Mouse (Mus musculus) liver, embryonic 16.5 days (tissue): ENCODE data around the gene Rpl15. TPM values are rescaled to one million over a fixed set of nuclear protein-coding genes. Genes with fewer than 3 reads are reported as not detected.
"Not testable (repeated sequence)": the region's sequence is repeated elsewhere in the genome, so short reads cannot be mapped to it uniquely, and the experiment has no call there.

Experiments used
- ATAC-seq: fragments of 200-750 bp; cut with Nextera tagmentation; 2 replicates; pipeline ENCODE4 v1.8.0; 2017; ENCODE audit warnings: low read depth, mild to moderate bottlenecking, moderate number of reproducible peaks, moderate library complexity
- H3K27ac ChIP-seq: fragments of 300-500 bp; sonication (generic); 2 replicates; pipeline ENCODE4 v1.5.1; 2014; ENCODE audit warnings: mild to moderate bottlenecking, low read length
- H3K27me3 ChIP-seq: fragments of 300-500 bp; sonication (generic); 2 replicates; pipeline ENCODE4 v1.6.1; 2014; ENCODE audit warnings: low read depth, low read length, mixed read lengths; ENCODE audit not compliant: control insufficient read depth, insufficient read depth
- H3K36me3 ChIP-seq: fragments of 300-500 bp; sonication (generic); 2 replicates; pipeline ENCODE4 v1.6.1; 2014; ENCODE audit warnings: mild to moderate bottlenecking; ENCODE audit not compliant: control insufficient read depth, insufficient read depth
- H3K4me1 ChIP-seq: fragments of 300-500 bp; sonication (generic); 2 replicates; pipeline ENCODE4 v1.6.1; 2014; ENCODE audit warnings: low read depth, low read length, mixed read lengths; ENCODE audit not compliant: control insufficient read depth
- H3K4me2 ChIP-seq: fragments of 300-500 bp; sonication (generic); 2 replicates; pipeline ENCODE4 v1.6.1; 2014; ENCODE audit warnings: low read depth, low read length, mixed read lengths
- H3K4me3 ChIP-seq: fragments of 300-500 bp; sonication (generic); 2 replicates; pipeline ENCODE4 v1.5.1; 2014; ENCODE audit warnings: low read depth, mild to moderate bottlenecking, low read length
- H3K9ac ChIP-seq: fragments of 300-500 bp; sonication (generic); 2 replicates; pipeline ENCODE4 v1.6.1; 2014; ENCODE audit warnings: low read depth, low read length
- H3K9me3 ChIP-seq: fragments of 300-500 bp; sonication (generic); replicated peaks from 2 replicates; pipeline ENCODE4 v1.6.1; 2016; ENCODE audit warnings: low read length; ENCODE audit not compliant: control insufficient read depth
- WGBS: fragments of 180-500 bp; shearing (Covaris S2); extraction: QIAGEN DNeasy Blood & Tissue Kit; methylation state at CpG from one replicate; pipeline ENCODE4 v1.1.7; 2014; ENCODE audit not compliant: insufficient replicate concordance; 5-methylcytosine and 5-hydroxymethylcytosine counted together
- polyA plus RNA-seq: library from polyadenylated mRNA; unstranded; fragments of >200 nt; fragmentation: Nextera tagmentation; extraction: Ambion mirVana; gene quantifications from 2 replicates; pipeline ENCODE4 v1.2.1, GENCODE M21; 2015

Rpl15 gene
- polyA plus RNA-seq, 1 experiment from 2014 or later, result 191 TPM

DNA sequence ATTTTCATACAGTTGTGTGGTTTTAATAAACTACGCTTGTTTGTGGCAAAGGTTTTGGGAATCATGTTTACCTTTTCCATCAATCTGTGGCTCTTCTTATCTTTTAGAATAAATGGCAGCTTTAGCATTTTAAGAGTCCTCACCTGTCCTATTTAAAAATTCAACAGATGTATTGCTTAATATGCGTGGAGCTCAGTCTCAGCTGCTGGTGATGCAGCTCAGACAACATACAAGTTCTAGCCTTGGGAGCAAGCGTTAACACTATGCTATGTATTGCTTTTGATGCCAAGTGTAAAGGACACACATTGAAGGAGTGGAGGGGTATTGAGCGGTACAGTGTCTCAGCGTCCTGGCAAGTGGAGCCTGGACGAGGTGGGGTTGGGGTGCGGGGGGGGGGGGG lies 475 bp upstream of the Rpl15 start:
- Histone ChIP-seq H3K4me3 (peak overlapping the region; percentile 90), H3K4me2 (peak overlapping the region; percentile 81), H3K4me1 (peaks cover 9% of the 10 kb centered on the region), H3K27me3 (no peaks in the 10 kb centered on the region), H3K36me3 (peaks cover 16% of the 10 kb centered on the region), H3K9ac (peak overlapping the region; percentile 89), H3K27ac (peak overlapping the region; percentile 88; the same call in 1 of the 2 replicates), H3K9me3 (no peaks in the 10 kb centered on the region)
- ATAC-seq, result no peak
- WGBS, result 3% methylated on average over 7 of the region's 7 CpGs

GRCm38 (mm10) chr14:18269947-18270528 lies 1.2 kb downstream of the Rpl15 start:
- H3K27me3 ChIP-seq, H3K4me1 ChIP-seq, H3K9me3 ChIP-seq, ATAC-seq: not testable (repeated sequence)
- Histone ChIP-seq H3K4me3 (peak overlapping the region; percentile 90), H3K36me3 (peaks cover 17% of the 10 kb centered on the region), H3K27ac (peak overlapping the region; percentile 77), H3K4me2 (peak overlapping the region; percentile 81), H3K9ac (peak overlapping the region; percentile 89)
- under 1% methylated on average over 21 of the region's 24 CpGs for WGBS

- Histone ChIP-seq H3K4me2 (no peak overlapping the region), H3K27me3 (no peaks in the 10 kb centered on the region), H3K9me3 (no peaks in the 10 kb centered on the region), H3K4me1 (no peaks in the 10 kb centered on the region), H3K27ac (no peak overlapping the region), H3K36me3 (peaks cover 13% of the 10 kb centered on the region), H3K4me3 (no peak overlapping the region), H3K9ac (no peak overlapping the region)
- WGBS, result 50% methylated on average over 4 of the region's 4 CpGs
- ATAC-seq, result no peak
Measured at GRCm38 (mm10) chr14:18263427-18263826, 7.8 kb downstream of the Rpl15 start.

DNA sequence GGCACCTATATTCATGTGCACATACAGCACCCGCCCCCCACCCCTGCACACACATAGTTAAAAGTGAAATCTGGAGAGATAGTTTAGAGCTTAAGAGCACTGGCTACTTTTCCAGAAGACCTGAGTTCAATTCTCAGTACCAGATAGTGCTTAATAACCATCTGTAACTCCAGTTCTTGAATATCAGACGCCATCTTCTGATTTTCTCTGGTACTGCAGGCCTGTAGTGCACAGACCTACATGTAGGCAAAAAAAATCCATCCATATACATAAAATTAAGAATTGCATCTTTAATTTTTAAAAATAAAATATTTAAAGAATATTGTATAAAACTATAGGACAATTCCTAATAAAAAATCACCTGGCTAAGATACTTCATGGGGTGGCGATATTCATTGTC lies 10.0 kb downstream of the Rpl15 start:
- H3K9me3 ChIP-seq, result no peaks in the 10 kb centered on the region
- ATAC-seq, result no peak
- H3K27me3 ChIP-seq, result no peaks in the 10 kb centered on the region
- H3K4me1 ChIP-seq, result no peaks in the 10 kb centered on the region
- no peak overlapping the region for H3K9ac ChIP-seq
- H3K36me3 ChIP-seq, result no peaks in the 10 kb centered on the region
- H3K4me2 ChIP-seq, result no peak overlapping the region
- 70% methylated on average over 3 of the region's 3 CpGs for WGBS
- no peak overlapping the region for H3K4me3 ChIP-seq
- H3K27ac ChIP-seq, result no peak overlapping the region

DNA sequence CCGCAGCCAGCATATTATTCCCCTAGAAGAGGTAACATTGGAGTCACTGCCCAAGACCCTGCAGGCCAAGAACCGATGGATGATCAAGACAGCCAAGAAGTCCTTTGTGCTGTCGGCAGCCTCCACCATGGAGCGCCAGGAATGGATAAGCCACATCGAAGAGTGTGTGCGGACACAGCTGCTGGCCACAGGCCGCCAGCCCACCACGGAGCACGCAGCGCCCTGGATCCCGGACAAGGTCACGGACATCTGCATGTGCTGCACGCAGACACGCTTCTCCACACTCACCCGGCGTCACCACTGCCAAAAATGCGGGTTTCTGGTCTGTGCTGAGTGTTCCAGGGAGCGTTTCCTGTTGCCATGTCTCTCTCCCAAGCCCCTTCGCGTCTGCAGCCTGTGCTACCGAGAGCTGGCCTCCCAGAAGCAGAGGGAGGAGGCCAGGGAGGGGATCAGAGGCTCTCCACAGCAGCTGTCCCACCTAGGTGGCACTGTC lies 28.5 kb downstream of the Rpl15 start:
- no peak overlapping the region for H3K4me3 ChIP-seq
- WGBS, result 74% methylated on average over 21 of the region's 21 CpGs
- no peaks in the 10 kb centered on the region; the same call in 1 of the 2 replicates for H3K27me3 ChIP-seq
- no peak overlapping the region for H3K9ac ChIP-seq
- no peak for ATAC-seq
- peaks cover 7% of the 10 kb centered on the region for H3K4me1 ChIP-seq
- H3K4me2 ChIP-seq, result no peak overlapping the region
- H3K27ac ChIP-seq, result no peak overlapping the region
- H3K9me3 ChIP-seq, result no peaks in the 10 kb centered on the region
- no peaks in the 10 kb centered on the region for H3K36me3 ChIP-seq

GRCm38 (mm10) chr14:18241786-18242185 lies 29.4 kb downstream of the Rpl15 start:
- H3K4me3 ChIP-seq, result no peak overlapping the region
- no peak overlapping the region for H3K27ac ChIP-seq
- no peak overlapping the region for H3K9ac ChIP-seq
- H3K27me3 ChIP-seq, result no peaks in the 10 kb centered on the region; the same call in 1 of the 2 replicates
- H3K9me3 ChIP-seq, result no peaks in the 10 kb centered on the region
- no peak for ATAC-seq
- peaks cover 7% of the 10 kb centered on the region for H3K4me1 ChIP-seq
- 76% methylated on average over 4 of the region's 4 CpGs for WGBS
- H3K36me3 ChIP-seq, result no peaks in the 10 kb centered on the region
- H3K4me2 ChIP-seq, result no peak overlapping the region

- ATAC-seq, result no peak
- Histone ChIP-seq H3K4me3 (no peak overlapping the region), H3K36me3 (no peaks in the 10 kb centered on the region), H3K27ac (no peak overlapping the region), H3K9me3 (no peaks in the 10 kb centered on the region), H3K27me3 (no peaks in the 10 kb centered on the region; the same call in 1 of the 2 replicates), H3K9ac (no peak overlapping the region), H3K4me1 (peaks cover 7% of the 10 kb centered on the region), H3K4me2 (no peak overlapping the region)
- WGBS, result 61% methylated on average over 7 of the region's 7 CpGs
Measured at GRCm38 (mm10) chr14:18240132-18240531, 31.1 kb downstream of the Rpl15 start.

- H3K4me1 ChIP-seq, result peaks cover 10% of the 10 kb centered on the region
- 1% methylated on average over 61 of the region's 66 CpGs for WGBS
- H3K4me2 ChIP-seq, result peak within 1 kb of the TSS; percentile 97
- peak within 1 kb of the TSS; percentile 59 for H3K9ac ChIP-seq
- peak; percentile 77 for ATAC-seq
- H3K4me3 ChIP-seq, result peak within 1 kb of the TSS; percentile 76
- no peaks in the 10 kb centered on the region; the same call in 1 of the 2 replicates for H3K27me3 ChIP-seq
- H3K27ac ChIP-seq, result peak within 1 kb of the TSS; percentile 74
- H3K36me3 ChIP-seq, result no peaks in the 10 kb centered on the region
- H3K9me3 ChIP-seq, result no peaks in the 10 kb centered on the region
Measured at GRCm38 (mm10) chr14:18238750-18239731, 32.1 kb downstream of the Rpl15 start, which contains the start of gene Nr1d2. Gene Nr1d2, minus strand, starts transcription at chr14:18239127.
